Comparison of ENCODE assay signal across 19 mouse cellular contexts in the genomic region with DNA sequence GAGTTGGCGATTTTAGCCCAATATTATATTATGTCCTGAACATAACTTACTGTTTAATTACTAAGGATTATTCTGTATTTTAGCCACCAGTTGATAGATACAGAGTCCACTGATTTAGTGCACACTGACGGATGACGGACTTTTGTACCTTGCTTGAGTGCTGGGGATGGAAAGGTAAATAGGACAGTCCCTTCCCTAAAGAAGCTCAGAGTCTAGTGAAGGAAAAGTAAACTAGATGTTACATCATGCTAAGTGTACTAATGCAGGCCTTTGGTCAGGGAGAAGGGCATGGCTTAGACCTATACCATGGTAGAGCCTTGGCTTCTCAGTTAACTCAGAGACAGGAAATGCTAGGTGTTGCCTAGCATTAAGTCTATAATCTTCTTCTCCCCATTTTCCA.
"Had no signal": no experiment of that assay in that cellular context is flagged by ENCODE, and none has a peak within 500 bp of the region (broad histone marks: within the 10 kb centered on the region; RNA-seq: fewer than 3 reads in every experiment).

No protein-coding gene starts in this region.

- ATAC-seq: intestine, embryonic 16.5 days; lung, postnatal 0 days; midbrain, embryonic 13.5 days; midbrain, embryonic 16.5 days had no signal

- H3K9ac ChIP-seq: kidney, embryonic 15.5 days; limb, embryonic 12.5 days; limb, embryonic 15.5 days; lung, embryonic 14.5 days; midbrain, embryonic 13.5 days; neural tube, embryonic 13.5 days had no signal

- H3K4me3 ChIP-seq: kidney, embryonic 15.5 days; limb, embryonic 12.5 days; limb, embryonic 15.5 days; midbrain, embryonic 13.5 days; myocyte; neural tube, embryonic 13.5 days had no signal

- H3K9me3 ChIP-seq: kidney, embryonic 15.5 days; limb, embryonic 15.5 days; midbrain, embryonic 13.5 days; neural tube, embryonic 13.5 days had no signal

- H3K4me2 ChIP-seq: kidney, embryonic 15.5 days; limb, embryonic 12.5 days; limb, embryonic 15.5 days; lung, embryonic 14.5 days; midbrain, embryonic 13.5 days; neural tube, embryonic 13.5 days had no signal

- DNase-seq: kidney, adult 8-10 months; kidney, postnatal 10 days; kidney, postnatal 4 days; left cerebral cortex, postnatal 4 days; lung, embryonic 14.5 days; retina, postnatal 1 day; right cerebral cortex, postnatal 25 days; thymus, adult 18-20 months; thymus, postnatal 36 days had no signal

- H3K27me3 ChIP-seq: kidney, embryonic 15.5 days; limb, embryonic 12.5 days; limb, embryonic 15.5 days; midbrain, embryonic 13.5 days; neural tube, embryonic 13.5 days had no signal

- H3K27ac ChIP-seq: kidney, embryonic 15.5 days; limb, embryonic 12.5 days; limb, embryonic 15.5 days; macrophage; midbrain, embryonic 13.5 days; neural tube, embryonic 13.5 days had no signal
